Comparison of ENCODE assay signal across 13 mouse cellular contexts in the genomic region with DNA sequence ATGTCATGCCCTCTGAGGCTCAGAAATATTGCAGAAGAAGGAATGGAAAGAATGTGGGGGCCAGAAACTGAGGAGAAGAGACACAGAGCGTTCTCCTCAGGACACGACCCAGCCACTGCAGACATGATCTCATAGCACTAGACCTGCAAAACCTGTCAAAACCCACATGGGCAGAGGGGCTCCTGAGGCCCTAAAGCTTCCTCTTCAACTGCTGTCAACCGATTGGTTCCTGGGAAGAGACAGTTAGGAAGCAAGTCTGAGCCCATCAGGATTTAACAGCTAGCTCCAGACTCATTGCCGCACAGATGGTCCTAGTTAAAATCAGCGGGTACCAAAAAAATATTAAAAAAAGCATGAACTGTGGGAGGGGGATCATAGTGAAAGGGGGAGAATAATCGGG.
"Had no signal": no experiment of that assay in that cellular context is flagged by ENCODE, and none has a peak within 500 bp of the region (broad histone marks: within the 10 kb centered on the region; RNA-seq: fewer than 3 reads in every experiment).

No protein-coding gene starts in this region.

- H3K4me2 ChIP-seq: limb, embryonic 15.5 days; liver, embryonic 12.5 days; lung, embryonic 14.5 days; midbrain, embryonic 12.5 days; stomach, embryonic 15.5 days had no signal

- DNase-seq: kidney, postnatal 14 days; lung, embryonic 14.5 days; lung, postnatal 10 days; lung, postnatal 4 days; right cerebral cortex, postnatal 14 days; thymus, adult 2 months; thymus, postnatal 25 days had no signal

- H3K9ac ChIP-seq: limb, embryonic 15.5 days; liver, embryonic 12.5 days; lung, embryonic 14.5 days; midbrain, embryonic 12.5 days; stomach, embryonic 15.5 days had no signal

- H3K27ac ChIP-seq: left cerebral cortex, adult 2 months; limb, embryonic 15.5 days; liver, embryonic 12.5 days; midbrain, embryonic 12.5 days; stomach, embryonic 15.5 days had no signal

- H3K27me3 ChIP-seq: limb, embryonic 15.5 days; liver, embryonic 12.5 days; midbrain, embryonic 12.5 days; stomach, embryonic 15.5 days had no signal

- H3K9me3 ChIP-seq: limb, embryonic 15.5 days; liver, embryonic 12.5 days; midbrain, embryonic 12.5 days; stomach, embryonic 15.5 days had no signal

- H3K4me3 ChIP-seq: left cerebral cortex, adult 2 months; limb, embryonic 15.5 days; liver, embryonic 12.5 days; midbrain, embryonic 12.5 days; stomach, embryonic 15.5 days had no signal

- ATAC-seq: liver, embryonic 12.5 days; midbrain, embryonic 16.5 days had no signal

- H3K4me1 ChIP-seq: liver, embryonic 12.5 days; midbrain, embryonic 12.5 days; stomach, embryonic 15.5 days had no signal

- H3K36me3 ChIP-seq: limb, embryonic 15.5 days; liver, embryonic 12.5 days; midbrain, embryonic 12.5 days; stomach, embryonic 15.5 days had no signal
